Mouse (Mus musculus): ENCODE results near the gene Gmip.

DNA sequence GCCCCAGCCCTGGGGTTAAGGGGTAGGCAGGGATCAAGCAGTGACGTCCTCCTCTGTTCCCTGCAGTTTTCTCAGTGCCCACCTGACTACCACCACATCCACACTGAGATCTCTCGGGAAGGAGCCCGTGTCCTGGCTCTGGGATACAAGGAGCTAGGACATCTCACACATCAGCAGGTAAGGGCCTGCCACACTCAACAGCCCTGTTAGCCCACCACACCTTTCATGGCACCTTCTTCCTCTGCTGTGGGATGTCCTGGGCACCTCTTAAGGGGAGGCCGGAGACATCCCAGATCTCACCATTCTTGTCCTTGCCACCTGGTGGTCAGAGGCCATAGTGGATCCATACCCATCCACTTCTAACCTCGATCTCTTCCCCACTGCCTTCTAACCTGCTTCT, 8.5 kb upstream of the Gmip start:
- no peak for TF ChIP-seq IRF4 (IDR thresholded peaks at IDR 0.05; ENCODE audit: low read depth, low read length)
- TF ChIP-seq E2F4 (IDR thresholded peaks at IDR 0.05; ENCODE audit: insufficient replicate concordance, low read depth, low read length), result no peak
- TF ChIP-seq JUND (conservative IDR thresholded peaks at IDR 0.05; ENCODE audit: low read depth, low read length), result no peak
- no peak for TF ChIP-seq POLR2A (IDR thresholded peaks at IDR 0.05; ENCODE audit: low read depth, low read length)
- no peak for TF ChIP-seq CTCF (conservative IDR thresholded peaks at IDR 0.05 in 1 of 2, IDR thresholded peaks at IDR 0.05 in 1 of 2; ENCODE audit: low read depth in 2 of 2, low read length in 2 of 2)
- TF ChIP-seq SIN3A (IDR thresholded peaks at IDR 0.05; ENCODE audit: low read length), result no peak
